Mouse (Mus musculus): ENCODE data around the gene Csta1. TPM values are rescaled to one million over a fixed set of nuclear protein-coding genes. Genes with fewer than 3 reads are reported as not detected.

The Csta1 gene
- polyA plus RNA-seq, 1 experiment from 2014 or later: not detected

Other genes starting within 250 kb of the Csta1 start
- 1.8 and 1.9 TPM in 2 replicates for gene Parp9, start 192.8 kb downstream of the Csta1 start, polyA plus RNA-seq (2015; fragmentation: Nextera tagmentation; extraction: Ambion mirVana)
- gene Dtx3l, start 192.1 kb downstream of the Csta1 start, polyA plus RNA-seq (2015; fragmentation: Nextera tagmentation; extraction: Ambion mirVana): 1.3 and 1.5 TPM in 2 replicates
- 79.2 and 82.8 TPM in 2 replicates for gene Kpna1, start 152.5 kb downstream of the Csta1 start, polyA plus RNA-seq (2015; fragmentation: Nextera tagmentation; extraction: Ambion mirVana)
- gene Wdr5b, start 90.1 kb downstream of the Csta1 start, polyA plus RNA-seq (2015; fragmentation: Nextera tagmentation; extraction: Ambion mirVana): 14.1 and 14.8 TPM in 2 replicates
- 144 and 159 TPM in 2 replicates for gene Fam162a, start 59.6 kb downstream of the Csta1 start, polyA plus RNA-seq (2015; fragmentation: Nextera tagmentation; extraction: Ambion mirVana)
- 35.2 and 42.1 TPM in 2 replicates for gene Ccdc58, start 59.6 kb downstream of the Csta1 start, polyA plus RNA-seq (2015; fragmentation: Nextera tagmentation; extraction: Ambion mirVana)
- 0.56 TPM in 1 of 2 replicates, not detected in the other for gene Stfa2l1, start 25.6 kb upstream of the Csta1 start, polyA plus RNA-seq (2015; fragmentation: Nextera tagmentation; extraction: Ambion mirVana)
- 1.4 TPM in 1 of 2 replicates, not detected in the other for gene Gm5483, start 53.0 kb upstream of the Csta1 start, polyA plus RNA-seq (2015; fragmentation: Nextera tagmentation; extraction: Ambion mirVana)
- not detected in 2 replicates for gene Gm5416, start 79.2 kb upstream of the Csta1 start, polyA plus RNA-seq (2015; fragmentation: Nextera tagmentation; extraction: Ambion mirVana)
- gene 2010005H15Rik, start 90.2 kb upstream of the Csta1 start, polyA plus RNA-seq (2015; fragmentation: Nextera tagmentation; extraction: Ambion mirVana): 0.47 TPM in 1 of 2 replicates, not detected in the other
- 1.9 and 2.4 TPM in 2 replicates for gene Stfa1, start 145.7 kb upstream of the Csta1 start, polyA plus RNA-seq (2015; fragmentation: Nextera tagmentation; extraction: Ambion mirVana)
- not detected in 2 replicates for gene BC117090, start 203.1 kb upstream of the Csta1 start, polyA plus RNA-seq (2015; fragmentation: Nextera tagmentation; extraction: Ambion mirVana)
- gene BC100530, start 236.5 kb upstream of the Csta1 start, polyA plus RNA-seq (2015; fragmentation: Nextera tagmentation; extraction: Ambion mirVana): 1.7 and 3.0 TPM in 2 replicates

All from hindbrain, embryonic 13.5 days (tissue).